23 mouse cellular contexts compared by ENCODE assay signal in the genomic region with DNA sequence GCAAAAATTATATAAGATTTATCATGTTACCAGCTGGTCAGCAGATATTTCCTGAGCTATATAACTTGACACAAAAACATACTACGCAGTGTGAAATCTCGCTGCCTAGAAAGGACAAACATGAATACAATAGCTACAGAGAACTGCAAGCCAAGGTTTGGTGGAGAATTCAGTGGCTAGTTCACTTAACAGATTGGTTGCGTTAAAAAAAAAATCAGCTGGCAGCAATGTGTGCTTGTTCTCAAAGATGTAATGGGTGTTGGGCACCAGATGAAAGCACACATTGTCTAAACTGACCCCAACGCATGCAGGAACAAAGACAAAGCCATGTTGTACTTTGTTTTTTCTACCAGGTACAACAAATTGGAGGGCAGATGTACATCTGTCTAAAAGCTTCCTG.
"Had no signal": no experiment of that assay in that cellular context is flagged by ENCODE, and none has a peak within 500 bp of the region (broad histone marks: within the 10 kb centered on the region; RNA-seq: fewer than 3 reads in every experiment).

No protein-coding gene starts in this region.

- H3K9ac ChIP-seq: limb, embryonic 12.5 days; limb, embryonic 15.5 days; liver, embryonic 14.5 days; liver, postnatal 0 days; lung, embryonic 15.5 days; midbrain, embryonic 13.5 days; neural tube, embryonic 12.5 days; neural tube, embryonic 15.5 days had no signal

- DNase-seq: kidney, adult 2 months; kidney, postnatal 25 days; left cerebral cortex, postnatal 4 days; liver, postnatal 0 days; lung, postnatal 10 days; lung, postnatal 36 days; right cerebral cortex, adult 18-20 months; right cerebral cortex, postnatal 14 days; right cerebral cortex, postnatal 4 days; thymus, postnatal 25 days had no signal

- H3K36me3 ChIP-seq: limb, embryonic 12.5 days; limb, embryonic 15.5 days; lung, embryonic 15.5 days; midbrain, embryonic 10.5 days; midbrain, embryonic 13.5 days; neural tube, embryonic 12.5 days; neural tube, embryonic 15.5 days had no signal

- H3K4me3 ChIP-seq: limb, embryonic 12.5 days; limb, embryonic 15.5 days; lung, embryonic 15.5 days; megakaryocyte, embryonic 14.5 days; midbrain, embryonic 10.5 days; midbrain, embryonic 13.5 days; neural tube, embryonic 12.5 days; neural tube, embryonic 15.5 days had no signal

- H3K27ac ChIP-seq: kidney, postnatal 0 days; limb, embryonic 15.5 days; liver, embryonic 14.5 days; lung, embryonic 15.5 days; midbrain, embryonic 10.5 days; midbrain, embryonic 13.5 days; neural tube, embryonic 12.5 days; neural tube, embryonic 15.5 days; stomach, postnatal 0 days had no signal

- ATAC-seq: intestine, postnatal 0 days; liver, postnatal 0 days; midbrain, embryonic 13.5 days had no signal

- H3K4me1 ChIP-seq: lung, embryonic 15.5 days; megakaryocyte, embryonic 14.5 days; neural tube, embryonic 12.5 days had no signal

- H3K27me3 ChIP-seq: limb, embryonic 12.5 days; limb, embryonic 15.5 days; lung, embryonic 15.5 days; megakaryocyte, embryonic 14.5 days; neural tube, embryonic 12.5 days; neural tube, embryonic 15.5 days had no signal

- H3K9me3 ChIP-seq: limb, embryonic 12.5 days; limb, embryonic 15.5 days; lung, embryonic 15.5 days; megakaryocyte, embryonic 14.5 days; midbrain, embryonic 10.5 days; midbrain, embryonic 13.5 days; neural tube, embryonic 12.5 days; neural tube, embryonic 15.5 days had no signal

- H3K4me2 ChIP-seq: limb, embryonic 12.5 days; limb, embryonic 15.5 days; liver, embryonic 11.5 days; lung, embryonic 15.5 days; midbrain, embryonic 13.5 days; neural tube, embryonic 12.5 days; neural tube, embryonic 15.5 days had no signal
